Mouse (Mus musculus) intestine, embryonic 15.5 days (tissue): Measurements from ENCODE around the gene Gm13090. TPM values are rescaled to one million over a fixed set of nuclear protein-coding genes. Genes with fewer than 3 reads are reported as not detected.

Experiments
- ATAC-seq: fragments of 200-750 bp; cut with Nextera tagmentation; 2 replicates; pipeline ENCODE4 v1.8.0; 2017; ENCODE audit warnings: moderate TSS enrichment, moderate library complexity
- H3K27ac ChIP-seq: fragments of 300-500 bp; sonication (generic); 2 replicates; pipeline ENCODE4 v1.5.1; 2015; ENCODE audit warnings: mild to moderate bottlenecking, inconsistent platforms
- H3K27me3 ChIP-seq: fragments of 300-500 bp; sonication (generic); replicated peaks from 2 replicates; pipeline ENCODE4 v1.6.1; 2015; ENCODE audit warnings: inconsistent platforms
- H3K36me3 ChIP-seq: fragments of 300-500 bp; sonication (generic); 2 replicates; pipeline ENCODE4 v1.6.1; 2015; ENCODE audit warnings: inconsistent platforms
- H3K4me1 ChIP-seq: fragments of 300-500 bp; sonication (generic); replicated peaks from 2 replicates; pipeline ENCODE4 v1.6.1; 2015; ENCODE audit warnings: inconsistent platforms
- H3K4me2 ChIP-seq: fragments of 300-500 bp; sonication (generic); replicated peaks from 2 replicates; pipeline ENCODE4 v1.6.1; 2015; ENCODE audit warnings: mild to moderate bottlenecking, inconsistent platforms
- H3K4me3 ChIP-seq: fragments of 300-500 bp; sonication (generic); replicated peaks from 2 replicates; pipeline ENCODE4 v1.5.1; 2015; ENCODE audit warnings: inconsistent platforms
- H3K9ac ChIP-seq: fragments of 300-500 bp; sonication (generic); 2 replicates; pipeline ENCODE4 v1.6.1; 2015; ENCODE audit warnings: inconsistent platforms
- H3K9me3 ChIP-seq: fragments of 300-500 bp; sonication (generic); 2 replicates; pipeline ENCODE4 v1.6.1; 2016; ENCODE audit warnings: inconsistent platforms
- WGBS: fragments of 180-500 bp; shearing (Covaris S2); methylation state at CpG from one replicate; pipeline ENCODE4 v1.1.7; 2015; 5-methylcytosine and 5-hydroxymethylcytosine counted together
- polyA plus RNA-seq: library from polyadenylated mRNA; unstranded; fragments of >200 nt; fragmentation: Nextera tagmentation; extraction: Ambion mirVana; gene quantifications from 2 replicates; pipeline ENCODE4 v1.2.1, GENCODE M21; 2015

Gm13090 gene
- polyA plus RNA-seq, 1 experiment from 2014 or later: not detected

GRCm38 (mm10) chr4:151105886-151106285, 16.5 kb downstream of the Gm13090 start:
- no peak for ATAC-seq
- peaks cover 26% of the 10 kb centered on the region for H3K27me3 ChIP-seq

GRCm38 (mm10) chr4:151106468-151106867, 17.1 kb downstream of the Gm13090 start:
- Histone ChIP-seq H3K4me3 (no peak overlapping the region), H3K4me2 (no peak overlapping the region), H3K9ac (no peak overlapping the region), H3K9me3 (no peaks in the 10 kb centered on the region), H3K36me3 (no peaks in the 10 kb centered on the region), H3K4me1 (peaks cover 20% of the 10 kb centered on the region), H3K27ac (no peak overlapping the region), H3K27me3 (peaks cover 26% of the 10 kb centered on the region)
- 54% methylated on average over 10 of the region's 10 CpGs for WGBS
- no peak for ATAC-seq

More at GRCm38 (mm10) chr4:151105886-151106285, 16.5 kb downstream of the Gm13090 start:
- Histone ChIP-seq H3K4me2 (no peak overlapping the region), H3K9me3 (no peaks in the 10 kb centered on the region), H3K4me1 (peaks cover 20% of the 10 kb centered on the region), H3K36me3 (no peaks in the 10 kb centered on the region), H3K4me3 (no peak overlapping the region), H3K27ac (no peak overlapping the region), H3K9ac (no peak overlapping the region)
- WGBS: 71% methylated on average over 6 of the region's 6 CpGs

- H3K36me3 ChIP-seq: no peaks in the 10 kb centered on the region
- peaks cover 20% of the 10 kb centered on the region for H3K4me1 ChIP-seq
- H3K9ac ChIP-seq: peak overlapping the region; percentile 64
- H3K27me3 ChIP-seq: peaks cover 26% of the 10 kb centered on the region
- H3K27ac ChIP-seq: 0 out of 2 replicates have a peak overlapping the region, but pooled peaks have one; percentile 9
- no peaks in the 10 kb centered on the region for H3K9me3 ChIP-seq
- ATAC-seq: peak; percentile 18
- 4% methylated on average over 60 of the region's 60 CpGs for WGBS
- peak overlapping the region; percentile 99 for H3K4me2 ChIP-seq
- H3K4me3 ChIP-seq: peak overlapping the region; percentile 61
Observed at GRCm38 (mm10) chr4:151107131-151108001, 18.0 kb downstream of the Gm13090 start.

GRCm38 (mm10) chr4:151108028-151108771, 18.8 kb downstream of the Gm13090 start:
- Histone ChIP-seq H3K4me3 (peak overlapping the region; percentile 61), H3K9me3 (no peaks in the 10 kb centered on the region), H3K9ac (peak overlapping the region; percentile 64), H3K4me2 (peak overlapping the region; percentile 99), H3K27ac (0 out of 2 replicates have a peak overlapping the region, but pooled peaks have one; percentile 9), H3K27me3 (peaks cover 26% of the 10 kb centered on the region), H3K4me1 (peaks cover 20% of the 10 kb centered on the region), H3K36me3 (no peaks in the 10 kb centered on the region)
- WGBS: under 1% methylated on average over 101 of the region's 101 CpGs
- peak; percentile 99 for ATAC-seq

GRCm38 (mm10) chr4:151108834-151109241, 19.5 kb downstream of the Gm13090 start:
- H3K9me3 ChIP-seq: no peaks in the 10 kb centered on the region
- peak overlapping the region; percentile 61 for H3K4me3 ChIP-seq
- H3K27me3 ChIP-seq: peaks cover 26% of the 10 kb centered on the region
- H3K27ac ChIP-seq: no peak overlapping the region
- WGBS: 2% methylated on average over 16 of the region's 20 CpGs
- peak; percentile 27 for ATAC-seq
- peak overlapping the region; percentile 99 for H3K4me2 ChIP-seq
- peak overlapping the region; percentile 54 for H3K9ac ChIP-seq
- H3K4me1 ChIP-seq: peaks cover 20% of the 10 kb centered on the region
- H3K36me3 ChIP-seq: no peaks in the 10 kb centered on the region

GRCm38 (mm10) chr4:151111226-151111625, 21.9 kb downstream of the Gm13090 start:
- Histone ChIP-seq H3K4me1 (peaks cover 20% of the 10 kb centered on the region), H3K9me3 (no peaks in the 10 kb centered on the region), H3K27ac (no peak overlapping the region), H3K27me3 (peaks cover 26% of the 10 kb centered on the region), H3K9ac (no peak overlapping the region), H3K36me3 (no peaks in the 10 kb centered on the region), H3K4me3 (no peak overlapping the region), H3K4me2 (no peak overlapping the region)
- ATAC-seq: no peak
- 55% methylated on average over 8 of the region's 8 CpGs for WGBS

GRCm38 (mm10) chr4:151114574-151114973, 25.2 kb downstream of the Gm13090 start:
- Histone ChIP-seq H3K9me3 (no peaks in the 10 kb centered on the region), H3K27ac (no peak overlapping the region), H3K27me3 (peaks cover 7% of the 10 kb centered on the region; the same call in 1 of the 2 replicates), H3K4me3 (no peak overlapping the region), H3K36me3 (no peaks in the 10 kb centered on the region), H3K9ac (no peak overlapping the region), H3K4me1 (0 out of 2 replicates have a peak, but pooled peaks cover 2% of the 10 kb centered on the region), H3K4me2 (no peak overlapping the region)
- no peak for ATAC-seq
- WGBS: 81% methylated on average over 7 of the region's 7 CpGs

GRCm38 (mm10) chr4:151118883-151119282, 29.5 kb downstream of the Gm13090 start:
- Histone ChIP-seq H3K27me3 (no peaks in the 10 kb centered on the region), H3K9me3 (no peaks in the 10 kb centered on the region), H3K27ac (no peak overlapping the region), H3K4me2 (no peak overlapping the region), H3K9ac (no peak overlapping the region), H3K4me3 (no peak overlapping the region), H3K36me3 (no peaks in the 10 kb centered on the region), H3K4me1 (no peaks in the 10 kb centered on the region)
- 81% methylated on average over 3 of the region's 3 CpGs for WGBS
- ATAC-seq: no peak

- no peaks in the 10 kb centered on the region for H3K9me3 ChIP-seq
- peaks cover 18% of the 10 kb centered on the region; the same call in 1 of the 2 replicates for H3K4me1 ChIP-seq
- H3K27ac ChIP-seq: peak overlapping the region; percentile 71; the same call in 1 of the 2 replicates
- H3K36me3 ChIP-seq: no peaks in the 10 kb centered on the region
- H3K4me2 ChIP-seq: peak overlapping the region; percentile 100
- 10% methylated on average over 10 of the region's 10 CpGs for WGBS
- peak overlapping the region; percentile 57 for H3K9ac ChIP-seq
- H3K27me3 ChIP-seq: 0 out of 2 replicates have a peak, but pooled peaks cover 3% of the 10 kb centered on the region
- H3K4me3 ChIP-seq: peak overlapping the region; percentile 64
- peak; percentile 29; the same call in 1 of the 2 replicates for ATAC-seq
Observed at GRCm38 (mm10) chr4:151127636-151128548, 38.5 kb downstream of the Gm13090 start.

- Histone ChIP-seq H3K4me1 (peaks cover 18% of the 10 kb centered on the region; the same call in 1 of the 2 replicates), H3K9me3 (no peaks in the 10 kb centered on the region), H3K9ac (peak overlapping the region; percentile 57), H3K27me3 (0 out of 2 replicates have a peak, but pooled peaks cover 3% of the 10 kb centered on the region), H3K4me2 (peak overlapping the region; percentile 100), H3K36me3 (no peaks in the 10 kb centered on the region), H3K27ac (peak overlapping the region; percentile 71), H3K4me3 (peak overlapping the region; percentile 64)
- ATAC-seq: peak; percentile 75
- WGBS: under 1% methylated on average over 69 of the region's 69 CpGs
Observed at GRCm38 (mm10) chr4:151128641-151129541, 39.5 kb downstream of the Gm13090 start.
